Mouse (Mus musculus): ENCODE data around the gene Pex5. TPM values are rescaled to one million over a fixed set of nuclear protein-coding genes. Genes with fewer than 3 reads are reported as not detected.

Gene Pex5
- polyA plus RNA-seq, 1 experiment, result 62.8 TPM

- WGBS, result 79% methylated on average over 2 of the region's 2 CpGs
- TF ChIP-seq POLR2A (IDR thresholded peaks at IDR 0.05; ENCODE audit: low read depth, low read length) (no peak), CTCF (conservative IDR thresholded peaks at IDR 0.05; ENCODE audit: insufficient read depth, insufficient read length, low read depth, low read length) (no peak)
- H3K27ac ChIP-seq (ENCODE audit: insufficient read depth, low read depth, low read length), result no peak overlapping the region
- H3K36me3 ChIP-seq (ENCODE audit: control insufficient read depth, insufficient read depth, low read length), result no peaks in the 10 kb centered on the region
- no peaks in the 10 kb centered on the region for H3K4me1 ChIP-seq (ENCODE audit: control insufficient read depth, insufficient read depth, low read length)
- H3K4me3 ChIP-seq (ENCODE audit: insufficient read depth, low read depth, low read length), result no peak overlapping the region
- no peak for DNase-seq
- no peaks in the 10 kb centered on the region for H3K27me3 ChIP-seq (replicated peaks; ENCODE audit: control insufficient read depth, insufficient read depth, low read length)
These were observed 28.5 kb upstream of the Pex5 start for GRCm38 (mm10) chr6:124443338-124443737.

GRCm38 (mm10) chr6:124436245-124436644 is 21.4 kb upstream of the Pex5 start:
- H3K4me1 ChIP-seq (ENCODE audit: control insufficient read depth, insufficient read depth, low read length), result no peaks in the 10 kb centered on the region
- no peaks in the 10 kb centered on the region for H3K27me3 ChIP-seq (replicated peaks; ENCODE audit: control insufficient read depth, insufficient read depth, low read length)
- TF ChIP-seq POLR2A (IDR thresholded peaks at IDR 0.05; ENCODE audit: low read depth, low read length), result no peak
- TF ChIP-seq CTCF (conservative IDR thresholded peaks at IDR 0.05; ENCODE audit: insufficient read depth, insufficient read length, low read depth, low read length), result no peak
- H3K4me3 ChIP-seq (ENCODE audit: insufficient read depth, low read depth, low read length), result no peak overlapping the region
- H3K27ac ChIP-seq (ENCODE audit: insufficient read depth, low read depth, low read length), result no peak overlapping the region
- H3K36me3 ChIP-seq (ENCODE audit: control insufficient read depth, insufficient read depth, low read length), result no peaks in the 10 kb centered on the region
- 86% methylated on average over 7 of the region's 7 CpGs for WGBS
- no peak for DNase-seq

- TF ChIP-seq POLR2A (IDR thresholded peaks at IDR 0.05; ENCODE audit: low read depth, low read length) (no peak), CTCF (conservative IDR thresholded peaks at IDR 0.05; ENCODE audit: insufficient read depth, insufficient read length, low read depth, low read length) (no peak)
- Histone ChIP-seq H3K4me1 (ENCODE audit: control insufficient read depth, insufficient read depth, low read length) (no peaks in the 10 kb centered on the region), H3K36me3 (ENCODE audit: control insufficient read depth, insufficient read depth, low read length) (no peaks in the 10 kb centered on the region), H3K27ac (ENCODE audit: insufficient read depth, low read depth, low read length) (no peak overlapping the region), H3K4me3 (ENCODE audit: insufficient read depth, low read depth, low read length) (no peak overlapping the region), H3K27me3 (replicated peaks; ENCODE audit: control insufficient read depth, insufficient read depth, low read length) (no peaks in the 10 kb centered on the region)
- WGBS, result 71% methylated on average over 5 of the region's 5 CpGs
- DNase-seq, result no peak
These were observed 20.3 kb upstream of the Pex5 start for GRCm38 (mm10) chr6:124435173-124435572.

GRCm38 (mm10) chr6:124433688-124434324 is 18.9 kb upstream of the Pex5 start:
- Histone ChIP-seq H3K27ac (ENCODE audit: insufficient read depth, low read depth, low read length) (no peak overlapping the region), H3K4me1 (ENCODE audit: control insufficient read depth, insufficient read depth, low read length) (no peaks in the 10 kb centered on the region), H3K27me3 (replicated peaks; ENCODE audit: control insufficient read depth, insufficient read depth, low read length) (no peaks in the 10 kb centered on the region), H3K4me3 (ENCODE audit: insufficient read depth, low read depth, low read length) (no peak overlapping the region), H3K36me3 (ENCODE audit: control insufficient read depth, insufficient read depth, low read length) (no peaks in the 10 kb centered on the region)
- WGBS, result 87% methylated on average over 8 of the region's 8 CpGs
- TF ChIP-seq CTCF (conservative IDR thresholded peaks at IDR 0.05; ENCODE audit: insufficient read depth, insufficient read length, low read depth, low read length) (no peak), POLR2A (IDR thresholded peaks at IDR 0.05; ENCODE audit: low read depth, low read length) (no peak)
- DNase-seq, result no peak

- no peak overlapping the region for H3K27ac ChIP-seq (ENCODE audit: insufficient read depth, low read depth, low read length)
- H3K4me3 ChIP-seq (ENCODE audit: insufficient read depth, low read depth, low read length), result no peak overlapping the region
- TF ChIP-seq POLR2A (IDR thresholded peaks at IDR 0.05; ENCODE audit: low read depth, low read length) (no peak), CTCF (conservative IDR thresholded peaks at IDR 0.05; ENCODE audit: insufficient read depth, insufficient read length, low read depth, low read length) (no peak)
These were observed 16.1 kb upstream of the Pex5 start for GRCm38 (mm10) chr6:124430784-124431495.

GRCm38 (mm10) chr6:124430379-124430778 is 15.5 kb upstream of the Pex5 start:
- TF ChIP-seq CTCF (conservative IDR thresholded peaks at IDR 0.05; ENCODE audit: insufficient read depth, insufficient read length, low read depth, low read length) (no peak), POLR2A (IDR thresholded peaks at IDR 0.05; ENCODE audit: low read depth, low read length) (no peak)
- Histone ChIP-seq H3K27ac (ENCODE audit: insufficient read depth, low read depth, low read length) (no peak overlapping the region), H3K4me3 (ENCODE audit: insufficient read depth, low read depth, low read length) (no peak overlapping the region), H3K27me3 (replicated peaks; ENCODE audit: control insufficient read depth, insufficient read depth, low read length) (no peaks in the 10 kb centered on the region), H3K4me1 (ENCODE audit: control insufficient read depth, insufficient read depth, low read length) (peaks cover 2% of the 10 kb centered on the region; the same call in 1 of the 2 replicates), H3K36me3 (ENCODE audit: control insufficient read depth, insufficient read depth, low read length) (no peaks in the 10 kb centered on the region)
- WGBS, result 83% methylated on average over 3 of the region's 3 CpGs
- no peak for DNase-seq

More at GRCm38 (mm10) chr6:124430784-124431495, 16.1 kb upstream of the Pex5 start:
- WGBS, result 77% methylated on average over 8 of the region's 8 CpGs
- no peak for DNase-seq
- no peaks in the 10 kb centered on the region for H3K27me3 ChIP-seq (replicated peaks; ENCODE audit: control insufficient read depth, insufficient read depth, low read length)
- no peaks in the 10 kb centered on the region for H3K36me3 ChIP-seq (ENCODE audit: control insufficient read depth, insufficient read depth, low read length)
- no peaks in the 10 kb centered on the region for H3K4me1 ChIP-seq (ENCODE audit: control insufficient read depth, insufficient read depth, low read length)

- Histone ChIP-seq H3K4me1 (ENCODE audit: control insufficient read depth, insufficient read depth, low read length) (peaks cover 3% of the 10 kb centered on the region; the same call in 1 of the 2 replicates), H3K4me3 (ENCODE audit: insufficient read depth, low read depth, low read length) (no peak overlapping the region), H3K27me3 (replicated peaks; ENCODE audit: control insufficient read depth, insufficient read depth, low read length) (no peaks in the 10 kb centered on the region), H3K36me3 (ENCODE audit: control insufficient read depth, insufficient read depth, low read length) (no peaks in the 10 kb centered on the region), H3K27ac (ENCODE audit: insufficient read depth, low read depth, low read length) (no peak overlapping the region)
- 35% methylated on average over 6 of the region's 6 CpGs for WGBS
- no peak for TF ChIP-seq CTCF (conservative IDR thresholded peaks at IDR 0.05; ENCODE audit: insufficient read depth, insufficient read length, low read depth, low read length)
- no peak for TF ChIP-seq POLR2A (IDR thresholded peaks at IDR 0.05; ENCODE audit: low read depth, low read length)
- no peak for DNase-seq
These were observed 13.1 kb upstream of the Pex5 start for GRCm38 (mm10) chr6:124427791-124428576.
